Mouse (Mus musculus) heart, embryonic 15.5 days (tissue): ENCODE results near the gene Baz2b. TPM values are rescaled to one million over a fixed set of nuclear protein-coding genes. Genes with fewer than 3 reads are reported as not detected.

Experiments used
- ATAC-seq: fragments of 200-750 bp; cut with Nextera tagmentation; replicated peaks from 2 replicates; pipeline ENCODE4 v1.8.0; 2017; ENCODE audit warnings: low read depth, moderate TSS enrichment; ENCODE audit not compliant: insufficient number of reproducible peaks, insufficient read depth, low FRiP score
- H3K27ac ChIP-seq: fragments of 300-500 bp; sonication (generic); 2 replicates; pipeline ENCODE4 v1.5.1; 2015; ENCODE audit warnings: mild to moderate bottlenecking, inconsistent platforms
- H3K27me3 ChIP-seq: fragments of 300-500 bp; sonication (generic); 2 replicates; pipeline ENCODE4 v1.6.1; 2015; ENCODE audit warnings: inconsistent platforms
- H3K36me3 ChIP-seq: fragments of 300-500 bp; sonication (generic); 2 replicates; pipeline ENCODE4 v1.6.1; 2015; ENCODE audit warnings: mild to moderate bottlenecking, inconsistent platforms
- H3K4me1 ChIP-seq: fragments of 300-500 bp; sonication (generic); replicated peaks from 2 replicates; pipeline ENCODE4 v1.6.1; 2015; ENCODE audit warnings: inconsistent platforms
- H3K4me2 ChIP-seq: fragments of 300-500 bp; sonication (generic); 2 replicates; pipeline ENCODE4 v1.6.1; 2015; ENCODE audit warnings: inconsistent platforms, mild to moderate bottlenecking, moderate library complexity
- H3K4me3 ChIP-seq: fragments of 300-500 bp; sonication (generic); 2 replicates; pipeline ENCODE4 v1.5.1; 2015; ENCODE audit warnings: mild to moderate bottlenecking, inconsistent platforms
- H3K9ac ChIP-seq: fragments of 300-500 bp; sonication (generic); 2 replicates; pipeline ENCODE4 v1.6.1; 2015; ENCODE audit warnings: mild to moderate bottlenecking, inconsistent platforms
- H3K9me3 ChIP-seq: fragments of 300-500 bp; sonication (generic); replicated peaks from 2 replicates; pipeline ENCODE4 v1.6.1; 2016; ENCODE audit warnings: inconsistent platforms
- WGBS: fragments of 180-500 bp; shearing (Covaris S2); methylation state at CpG from one replicate; pipeline ENCODE4 v1.1.7; 2015; ENCODE audit warnings: mixed read lengths; 5-methylcytosine and 5-hydroxymethylcytosine counted together
- polyA plus RNA-seq: library from polyadenylated mRNA; unstranded; fragments of >200 nt; fragmentation: Nextera tagmentation; extraction: Ambion mirVana; gene quantifications from 2 replicates; pipeline ENCODE4 v1.2.1, GENCODE M21; 2015

The Baz2b gene
- polyA plus RNA-seq, 1 experiment from 2014 or later, result 42.3 TPM

DNA sequence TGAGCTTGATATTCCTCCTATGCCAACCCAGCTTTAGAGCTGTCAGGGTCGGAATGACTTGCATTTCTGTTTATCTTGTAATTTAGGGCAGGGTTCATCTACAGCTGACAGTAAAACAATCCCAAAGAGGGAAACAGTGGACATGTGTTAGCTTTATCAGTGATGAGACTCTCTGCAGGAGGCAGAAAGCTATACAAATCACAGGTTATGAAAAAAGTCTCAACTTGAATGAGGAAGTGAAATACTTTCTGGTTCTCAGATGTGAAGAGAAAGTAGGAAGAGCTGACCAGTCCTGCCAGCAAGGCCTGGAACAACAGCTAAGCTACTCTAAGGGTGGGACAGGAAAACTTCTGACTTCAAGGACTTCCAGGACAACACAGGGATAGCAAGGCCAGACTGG lies 163.6 kb downstream of the Baz2b start:
- H3K27me3 ChIP-seq, result no peaks in the 10 kb centered on the region
- H3K9me3 ChIP-seq, result no peaks in the 10 kb centered on the region
- WGBS, result 36% methylated on average over 1 of the region's 1 CpGs
- peaks cover 14% of the 10 kb centered on the region; the same call in 1 of the 2 replicates for H3K4me1 ChIP-seq
- no peak overlapping the region for H3K4me2 ChIP-seq
- H3K27ac ChIP-seq, result peak overlapping the region; percentile 41
- ATAC-seq, result no peak
- no peak overlapping the region for H3K4me3 ChIP-seq
- no peak overlapping the region for H3K9ac ChIP-seq
- no peaks in the 10 kb centered on the region for H3K36me3 ChIP-seq

- H3K9me3 ChIP-seq, result no peaks in the 10 kb centered on the region
- no peaks in the 10 kb centered on the region for H3K36me3 ChIP-seq
- ATAC-seq, result no peak
- H3K9ac ChIP-seq, result no peak overlapping the region
- H3K27ac ChIP-seq, result no peak overlapping the region
- no peak overlapping the region for H3K4me2 ChIP-seq
- H3K4me3 ChIP-seq, result no peak overlapping the region
- H3K27me3 ChIP-seq, result no peaks in the 10 kb centered on the region
- H3K4me1 ChIP-seq, result peaks cover 10% of the 10 kb centered on the region; the same call in 1 of the 2 replicates
These were observed 164.7 kb downstream of the Baz2b start for GRCm38 (mm10) chr2:60044988-60045387.

- Histone ChIP-seq H3K4me3 (no peak overlapping the region), H3K9me3 (no peaks in the 10 kb centered on the region), H3K4me2 (no peak overlapping the region), H3K4me1 (peaks cover 10% of the 10 kb centered on the region; the same call in 1 of the 2 replicates), H3K27ac (no peak overlapping the region), H3K27me3 (no peaks in the 10 kb centered on the region), H3K9ac (no peak overlapping the region), H3K36me3 (no peaks in the 10 kb centered on the region)
- WGBS, result 75% methylated on average over 2 of the region's 2 CpGs
- no peak for ATAC-seq
These were observed 165.1 kb downstream of the Baz2b start for GRCm38 (mm10) chr2:60044540-60044939.

DNA sequence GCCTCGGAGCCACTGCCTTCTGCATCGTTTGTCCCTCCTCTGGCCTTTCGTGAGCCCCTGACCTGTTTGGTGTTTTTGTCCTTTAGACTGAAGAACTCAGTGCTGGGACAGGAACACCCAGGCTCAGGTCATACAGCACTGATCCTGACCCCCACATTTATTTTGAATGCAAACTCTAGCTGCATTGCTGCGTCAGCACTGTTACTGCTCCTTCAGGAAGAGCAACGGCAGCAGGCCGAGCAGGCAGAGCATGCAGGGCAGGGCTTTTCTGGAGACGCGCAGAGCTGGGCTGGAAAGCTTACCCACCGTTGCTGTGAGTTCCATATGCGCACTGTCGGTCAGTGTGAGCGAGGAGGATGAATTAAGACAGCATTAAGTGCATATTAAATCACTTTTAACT lies 166.9 kb downstream of the Baz2b start:
- WGBS, result 69% methylated on average over 12 of the region's 12 CpGs
- no peaks in the 10 kb centered on the region for H3K27me3 ChIP-seq
- no peak overlapping the region for H3K4me2 ChIP-seq
- no peak overlapping the region for H3K4me3 ChIP-seq
- no peaks in the 10 kb centered on the region for H3K36me3 ChIP-seq
- H3K27ac ChIP-seq, result no peak overlapping the region
- peaks cover 10% of the 10 kb centered on the region; the same call in 1 of the 2 replicates for H3K4me1 ChIP-seq
- H3K9me3 ChIP-seq, result no peaks in the 10 kb centered on the region
- no peak for ATAC-seq
- no peak overlapping the region for H3K9ac ChIP-seq

DNA sequence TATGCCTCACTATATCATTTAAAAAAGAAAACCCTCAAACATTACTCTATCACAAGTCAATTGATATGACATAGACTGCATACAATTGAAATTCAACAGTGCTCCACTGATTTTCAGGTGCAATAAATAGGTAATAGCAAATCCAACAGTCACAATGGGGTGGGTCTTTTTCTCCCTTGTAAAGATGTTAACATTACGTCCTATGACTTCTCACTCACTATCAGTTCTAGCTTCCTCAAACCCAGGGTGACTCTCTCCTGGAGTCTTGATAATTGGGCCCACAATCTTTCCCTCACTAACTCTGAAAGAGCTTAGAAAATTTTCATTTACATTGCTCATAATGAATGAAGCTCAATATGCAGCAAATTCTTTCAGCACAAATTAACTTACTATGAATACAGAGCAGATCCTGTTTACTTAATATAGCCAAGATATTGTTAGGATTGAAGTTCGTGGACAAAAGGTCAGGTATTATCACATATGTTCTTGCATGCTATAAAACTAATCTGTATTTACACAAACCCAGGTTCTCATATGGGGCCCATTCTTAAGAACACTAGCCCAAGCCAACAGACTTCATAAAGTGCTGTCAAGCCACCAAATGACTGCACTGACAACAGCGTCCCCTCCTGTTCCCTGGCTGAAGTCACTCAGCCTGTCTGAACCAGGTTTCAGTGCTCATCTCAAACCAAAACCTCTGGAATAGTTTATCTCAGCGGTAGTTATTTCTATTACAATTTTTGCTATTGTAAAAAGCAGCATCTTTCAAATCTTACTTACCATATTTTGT lies 168.0 kb downstream of the Baz2b start:
- Histone ChIP-seq H3K36me3 (no peaks in the 10 kb centered on the region), H3K9ac (no peak overlapping the region), H3K9me3 (no peaks in the 10 kb centered on the region), H3K27ac (no peak overlapping the region), H3K4me3 (no peak overlapping the region), H3K27me3 (no peaks in the 10 kb centered on the region), H3K4me1 (peaks cover 14% of the 10 kb centered on the region), H3K4me2 (no peak overlapping the region)
- ATAC-seq, result no peak
- 76% methylated on average over 4 of the region's 4 CpGs for WGBS

GRCm38 (mm10) chr2:60040162-60040561 lies 169.5 kb downstream of the Baz2b start:
- no peak for ATAC-seq
- Histone ChIP-seq H3K27me3 (no peaks in the 10 kb centered on the region), H3K4me1 (peaks cover 8% of the 10 kb centered on the region), H3K9ac (no peak overlapping the region), H3K4me3 (no peak overlapping the region), H3K9me3 (no peaks in the 10 kb centered on the region), H3K27ac (no peak overlapping the region), H3K36me3 (no peaks in the 10 kb centered on the region), H3K4me2 (no peak overlapping the region)
- 86% methylated on average over 3 of the region's 3 CpGs for WGBS

DNA sequence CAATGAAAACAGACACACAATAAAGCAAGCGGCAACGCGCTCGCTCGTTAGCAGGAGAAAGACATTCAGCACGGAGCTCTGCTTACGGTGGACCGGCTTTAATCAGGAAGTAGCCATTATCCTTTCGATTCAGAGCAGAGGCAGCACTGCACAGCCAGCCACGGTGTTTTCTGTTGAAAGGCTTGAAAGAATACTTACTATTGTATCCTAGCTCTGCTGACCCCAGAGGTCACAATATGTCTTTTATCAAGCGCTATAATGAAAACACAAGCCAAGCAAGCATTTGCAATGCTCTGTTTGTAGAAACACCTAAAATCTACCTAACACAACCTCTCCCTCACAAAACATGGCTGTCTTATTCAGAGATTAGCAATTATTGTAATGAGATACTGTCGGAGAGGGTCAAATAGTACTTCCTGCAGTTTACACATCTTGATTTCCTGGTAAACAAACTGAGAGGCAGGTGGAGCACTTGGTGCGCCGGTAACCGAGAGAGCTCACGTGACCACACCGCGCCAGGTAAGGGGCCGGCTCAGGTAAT lies 172.6 kb downstream of the Baz2b start:
- no peak for ATAC-seq
- H3K9ac ChIP-seq, result peak overlapping the region; percentile 31; the same call in 1 of the 2 replicates
- H3K27ac ChIP-seq, result peak overlapping the region; percentile 45
- no peaks in the 10 kb centered on the region for H3K36me3 ChIP-seq
- H3K4me3 ChIP-seq, result peak overlapping the region; percentile 53
- no peaks in the 10 kb centered on the region for H3K27me3 ChIP-seq
- 22% methylated on average over 19 of the region's 19 CpGs for WGBS
- peaks cover 6% of the 10 kb centered on the region for H3K4me1 ChIP-seq
- peak overlapping the region; percentile 69 for H3K4me2 ChIP-seq
- no peaks in the 10 kb centered on the region for H3K9me3 ChIP-seq

GRCm38 (mm10) chr2:60036361-60036760 lies 173.3 kb downstream of the Baz2b start:
- H3K9me3 ChIP-seq, result no peaks in the 10 kb centered on the region
- no peak for ATAC-seq
- H3K4me1 ChIP-seq, result peaks cover 6% of the 10 kb centered on the region
- H3K4me3 ChIP-seq, result no peak overlapping the region
- no peak overlapping the region for H3K9ac ChIP-seq
- peak overlapping the region; percentile 69; the same call in 1 of the 2 replicates for H3K4me2 ChIP-seq
- H3K27ac ChIP-seq, result no peak overlapping the region
- H3K36me3 ChIP-seq, result no peaks in the 10 kb centered on the region
- H3K27me3 ChIP-seq, result no peaks in the 10 kb centered on the region
- WGBS, result 59% methylated on average over 3 of the region's 3 CpGs

DNA sequence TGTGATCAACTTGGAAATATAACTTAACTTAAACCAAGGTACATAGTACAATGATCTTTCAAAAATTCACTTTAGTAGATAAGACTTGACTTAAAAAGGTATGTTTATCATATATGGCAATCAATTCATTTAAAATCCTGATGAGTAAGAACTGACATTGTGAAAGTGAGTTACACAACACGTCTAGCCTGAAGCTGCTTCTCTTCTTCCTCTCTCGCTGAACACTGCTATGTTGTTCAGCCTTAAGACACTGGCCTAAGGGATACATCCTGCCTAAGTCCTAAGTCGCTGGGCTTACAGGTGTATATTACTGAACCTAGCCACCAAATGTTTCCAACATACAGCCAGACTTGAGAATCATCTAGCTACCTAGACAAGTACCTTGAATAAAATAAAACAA lies 178.6 kb downstream of the Baz2b start:
- H3K4me3 ChIP-seq, result no peak overlapping the region
- H3K27ac ChIP-seq, result no peak overlapping the region
- H3K36me3 ChIP-seq, result no peaks in the 10 kb centered on the region
- no peaks in the 10 kb centered on the region for H3K9me3 ChIP-seq
- no peak overlapping the region for H3K4me2 ChIP-seq
- H3K9ac ChIP-seq, result no peak overlapping the region
- no peak for ATAC-seq
- H3K27me3 ChIP-seq, result no peaks in the 10 kb centered on the region
- 88% methylated on average over 3 of the region's 3 CpGs for WGBS
- peaks cover 1% of the 10 kb centered on the region; the same call in 1 of the 2 replicates for H3K4me1 ChIP-seq

GRCm38 (mm10) chr2:60029020-60029419 lies 180.6 kb downstream of the Baz2b start:
- Histone ChIP-seq H3K27ac (no peak overlapping the region), H3K36me3 (no peaks in the 10 kb centered on the region), H3K27me3 (no peaks in the 10 kb centered on the region), H3K9ac (no peak overlapping the region), H3K4me3 (no peak overlapping the region), H3K4me2 (no peak overlapping the region), H3K9me3 (no peaks in the 10 kb centered on the region), H3K4me1 (peaks cover 4% of the 10 kb centered on the region; the same call in 1 of the 2 replicates)
- 90% methylated on average over 5 of the region's 5 CpGs for WGBS
- ATAC-seq, result no peak

DNA sequence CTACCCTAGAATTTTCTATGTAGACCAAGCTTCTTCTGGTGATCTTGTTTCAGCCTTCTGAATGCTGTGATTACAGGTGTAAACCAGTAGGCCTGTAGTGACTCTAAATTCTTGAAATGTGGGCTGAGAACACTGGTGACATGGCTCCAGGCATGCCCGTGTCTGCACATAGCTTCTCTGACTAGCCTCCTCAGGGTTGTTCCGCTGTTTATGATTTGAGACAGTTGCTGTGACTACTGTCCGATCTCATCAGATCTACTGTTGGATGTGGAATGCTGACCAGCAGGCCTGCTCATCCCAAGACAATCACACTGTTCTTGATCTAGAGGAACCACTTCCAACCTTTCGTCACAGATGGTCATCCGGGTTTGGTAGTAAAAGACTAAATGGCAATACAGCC lies 182.5 kb downstream of the Baz2b start:
- Histone ChIP-seq H3K4me3 (no peak overlapping the region), H3K27me3 (no peaks in the 10 kb centered on the region), H3K9ac (no peak overlapping the region), H3K4me2 (no peak overlapping the region), H3K36me3 (no peaks in the 10 kb centered on the region), H3K9me3 (no peaks in the 10 kb centered on the region), H3K27ac (no peak overlapping the region), H3K4me1 (peaks cover 4% of the 10 kb centered on the region; the same call in 1 of the 2 replicates)
- no peak for ATAC-seq
- 94% methylated on average over 5 of the region's 5 CpGs for WGBS

DNA sequence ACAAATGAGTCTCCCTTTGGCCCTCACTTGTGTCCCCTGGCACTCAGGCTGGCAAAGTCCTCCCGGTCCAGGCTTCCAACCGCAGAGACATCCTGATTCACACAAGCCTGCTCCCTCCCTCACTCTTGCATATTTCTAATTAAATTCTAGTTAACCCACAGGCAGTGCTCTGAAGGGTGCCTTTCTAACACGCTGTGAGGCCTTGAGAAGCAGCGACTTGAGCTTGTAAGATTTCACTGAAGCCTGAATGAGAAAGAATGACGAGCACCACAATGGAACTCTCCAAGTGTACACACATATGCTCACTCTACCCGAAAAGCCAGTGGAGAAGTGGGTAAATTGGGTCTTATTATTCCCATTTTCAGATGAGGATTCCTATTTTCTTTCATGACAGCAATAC lies 183.1 kb downstream of the Baz2b start:
- H3K9me3 ChIP-seq, result no peaks in the 10 kb centered on the region
- H3K4me2 ChIP-seq, result no peak overlapping the region
- peaks cover 4% of the 10 kb centered on the region; the same call in 1 of the 2 replicates for H3K4me1 ChIP-seq
- H3K4me3 ChIP-seq, result no peak overlapping the region
- ATAC-seq, result no peak
- no peak overlapping the region for H3K27ac ChIP-seq
- no peaks in the 10 kb centered on the region for H3K27me3 ChIP-seq
- 77% methylated on average over 6 of the region's 6 CpGs for WGBS
- H3K9ac ChIP-seq, result no peak overlapping the region
- H3K36me3 ChIP-seq, result no peaks in the 10 kb centered on the region
